Mouse (Mus musculus): ENCODE data around the gene Nlrc3.
"Not testable (repeated sequence)": the region's sequence is repeated elsewhere in the genome, so short reads cannot be mapped to it uniquely, and the experiment has no call there.

Nlrc3 gene

DNA sequence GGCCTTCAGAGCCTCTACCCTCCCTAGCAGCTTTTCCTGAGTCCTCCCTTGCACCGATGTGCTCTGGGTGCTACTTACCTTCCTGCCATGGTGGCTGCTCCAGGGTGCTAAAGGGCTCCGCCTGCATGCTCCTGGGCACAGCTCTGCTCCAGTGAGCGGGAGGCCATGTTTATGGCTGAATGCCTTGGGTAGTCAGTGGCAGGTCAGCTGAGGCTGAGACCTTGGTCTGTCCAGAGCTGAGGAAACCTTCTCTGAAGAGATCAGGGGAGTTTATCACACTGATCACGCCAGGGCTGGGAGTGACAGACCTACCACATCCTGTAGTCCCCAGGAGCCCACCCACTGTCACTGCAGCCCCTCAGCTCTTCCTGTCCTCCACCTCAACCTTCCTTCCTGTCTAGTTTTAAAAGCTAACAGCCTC is at the start of gene Nlrc3:
TSS of gene Nlrc3 (minus strand) at position 382 of the 421 bp plus-strand sequence.
- DNase-seq (ENCODE audit: low spot score in 2 of 2), result peak; percentile 67 to 69

DNA sequence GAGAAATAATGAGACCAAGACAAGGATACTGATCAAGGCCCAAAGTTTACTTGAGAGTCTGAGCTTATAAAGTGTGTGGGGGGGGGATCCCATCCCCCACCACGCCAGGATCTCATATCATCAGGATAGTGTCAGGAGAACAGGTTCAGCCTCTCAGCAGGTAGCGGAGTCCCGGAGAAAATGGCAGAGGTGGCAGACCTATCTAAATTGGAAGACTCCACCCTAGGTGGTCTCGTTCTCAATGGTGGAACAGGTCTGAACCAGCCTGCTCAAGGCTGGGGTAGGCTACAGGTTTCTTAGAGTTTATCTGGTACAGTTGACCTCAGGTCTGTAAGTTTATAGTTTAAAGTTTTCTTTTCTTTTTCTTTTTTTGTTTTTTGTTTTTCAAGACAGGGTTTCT is 46.3 kb upstream of the Nlrc3 start:
- DNase-seq (ENCODE audit: low spot score in 2 of 2), result no peak

DNA sequence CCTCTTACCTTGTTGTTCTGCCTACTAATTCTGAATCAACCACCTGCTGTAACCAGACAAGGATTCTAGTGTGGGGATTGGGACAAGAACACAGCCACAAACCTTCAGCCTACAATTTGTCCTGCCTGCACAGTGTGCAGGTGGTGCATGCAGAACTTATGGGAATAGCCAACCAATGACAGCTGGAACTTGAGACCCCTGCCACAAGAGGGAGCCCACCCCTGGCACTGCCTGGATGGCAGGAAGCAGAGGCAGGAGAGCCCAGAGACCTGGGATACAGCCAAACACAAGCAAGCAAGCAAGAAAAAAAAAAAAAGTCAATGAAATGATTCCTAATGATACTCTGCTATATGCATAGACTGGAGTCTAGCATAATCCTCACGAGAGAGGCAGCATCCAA is 44.8 kb upstream of the Nlrc3 start:
- no peak for DNase-seq (ENCODE audit: low spot score in 2 of 2)

DNA sequence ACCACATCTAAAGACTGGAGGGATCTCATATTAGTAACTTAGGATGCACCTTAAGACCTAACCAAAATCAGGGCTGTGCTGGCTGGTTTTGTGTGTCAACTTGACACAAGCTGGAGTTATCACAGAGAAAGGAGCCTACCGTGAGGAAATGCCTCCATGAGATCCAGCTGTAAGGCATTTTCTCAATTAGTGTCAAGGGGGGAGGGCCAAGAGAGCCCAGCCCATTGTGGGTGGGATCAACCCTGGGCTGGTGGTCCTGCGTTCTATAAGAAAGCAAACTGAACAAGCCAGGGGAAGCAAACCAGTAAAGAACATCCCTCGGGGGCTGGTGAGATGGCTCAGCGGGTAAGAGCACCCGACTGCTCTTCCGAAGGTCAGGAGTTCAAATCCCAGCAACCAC is 41.0 kb upstream of the Nlrc3 start:
- not testable (repeated sequence) for DNase-seq (ENCODE audit: low spot score in 2 of 2)

DNA sequence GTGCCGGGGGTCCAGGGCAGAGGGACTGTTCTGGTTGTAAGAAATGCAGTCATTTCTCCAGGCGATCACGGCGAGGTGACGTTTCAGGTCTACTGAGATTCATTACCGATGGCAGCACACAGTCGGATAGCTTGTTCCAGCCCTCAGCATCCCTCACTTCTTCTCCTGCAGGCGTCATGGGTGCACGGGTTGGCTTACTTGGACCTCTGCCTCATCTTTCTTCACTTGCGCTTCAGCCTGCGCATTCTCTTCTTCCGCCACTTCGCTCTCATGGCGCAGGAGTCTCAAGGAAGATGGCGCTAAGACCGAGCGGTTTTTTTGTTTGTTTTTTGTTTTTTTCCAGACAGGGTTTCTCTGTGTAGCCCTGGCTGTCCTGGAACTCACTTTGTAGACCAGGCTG is 40.4 kb upstream of the Nlrc3 start:
- DNase-seq (ENCODE audit: low spot score in 2 of 2), result not testable (repeated sequence)

DNA sequence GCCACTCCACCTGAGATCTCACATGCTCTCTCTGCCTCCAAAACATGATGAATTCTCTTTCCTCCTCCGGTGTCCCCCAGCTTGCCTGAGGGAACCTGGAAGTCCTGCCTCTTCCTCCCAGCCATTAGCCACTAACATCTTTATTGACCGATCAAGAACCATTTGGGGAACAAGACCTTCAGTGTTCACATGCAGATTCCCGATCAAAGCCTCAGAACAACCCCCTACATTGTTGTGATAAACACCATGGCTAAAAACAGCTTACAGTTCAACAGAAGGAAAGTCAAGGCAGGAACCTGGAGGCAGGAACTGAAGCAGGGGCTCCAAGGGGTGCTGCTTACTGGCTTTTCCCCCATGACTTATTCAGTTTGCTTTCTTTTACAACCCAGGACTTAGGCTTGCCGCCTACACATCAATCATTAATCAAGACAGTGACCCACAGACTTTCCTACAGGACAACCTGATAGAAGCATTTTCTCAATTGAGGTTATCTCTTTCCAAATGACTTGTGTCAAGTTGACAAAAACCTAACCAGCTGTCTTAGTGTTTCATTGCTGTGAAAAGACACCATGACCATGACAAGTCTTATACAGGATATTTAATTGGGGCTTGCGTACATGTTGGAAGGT is 37.7 kb upstream of the Nlrc3 start:
- DNase-seq (ENCODE audit: low spot score in 2 of 2), result no peak

DNA sequence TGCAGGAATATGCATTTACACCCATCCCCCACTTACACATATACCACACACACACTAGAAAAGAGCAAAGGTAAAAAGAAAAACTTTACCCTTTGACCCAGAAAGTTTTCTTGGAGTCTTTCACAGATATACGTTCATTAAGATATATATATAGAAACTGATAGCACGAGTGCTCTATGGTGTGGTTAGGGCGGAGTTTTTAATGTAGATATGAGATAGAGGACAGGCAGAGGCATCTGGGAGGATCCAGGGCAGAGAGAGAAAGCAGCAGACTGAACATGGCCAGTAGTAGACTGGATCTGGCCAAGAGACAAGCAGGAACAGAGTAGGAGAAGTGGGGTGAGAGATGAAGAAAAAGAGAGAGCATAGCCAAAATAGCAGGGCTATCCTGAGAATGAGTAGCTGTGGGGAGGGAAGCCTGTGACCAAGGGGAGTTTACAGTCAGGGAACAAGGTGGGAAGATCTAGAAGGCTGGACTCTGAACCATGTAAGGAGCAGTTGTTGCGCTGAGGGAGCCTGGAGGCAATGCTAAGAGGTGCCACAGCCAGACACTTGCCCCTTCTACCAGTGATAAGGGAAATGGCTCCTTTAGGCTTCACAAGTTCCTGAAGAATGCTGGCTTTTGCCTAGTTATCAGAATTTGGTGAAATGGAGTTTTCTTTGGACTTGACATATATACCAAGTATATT is 36.6 kb upstream of the Nlrc3 start:
- DNase-seq (ENCODE audit: low spot score in 2 of 2), result no peak

DNA sequence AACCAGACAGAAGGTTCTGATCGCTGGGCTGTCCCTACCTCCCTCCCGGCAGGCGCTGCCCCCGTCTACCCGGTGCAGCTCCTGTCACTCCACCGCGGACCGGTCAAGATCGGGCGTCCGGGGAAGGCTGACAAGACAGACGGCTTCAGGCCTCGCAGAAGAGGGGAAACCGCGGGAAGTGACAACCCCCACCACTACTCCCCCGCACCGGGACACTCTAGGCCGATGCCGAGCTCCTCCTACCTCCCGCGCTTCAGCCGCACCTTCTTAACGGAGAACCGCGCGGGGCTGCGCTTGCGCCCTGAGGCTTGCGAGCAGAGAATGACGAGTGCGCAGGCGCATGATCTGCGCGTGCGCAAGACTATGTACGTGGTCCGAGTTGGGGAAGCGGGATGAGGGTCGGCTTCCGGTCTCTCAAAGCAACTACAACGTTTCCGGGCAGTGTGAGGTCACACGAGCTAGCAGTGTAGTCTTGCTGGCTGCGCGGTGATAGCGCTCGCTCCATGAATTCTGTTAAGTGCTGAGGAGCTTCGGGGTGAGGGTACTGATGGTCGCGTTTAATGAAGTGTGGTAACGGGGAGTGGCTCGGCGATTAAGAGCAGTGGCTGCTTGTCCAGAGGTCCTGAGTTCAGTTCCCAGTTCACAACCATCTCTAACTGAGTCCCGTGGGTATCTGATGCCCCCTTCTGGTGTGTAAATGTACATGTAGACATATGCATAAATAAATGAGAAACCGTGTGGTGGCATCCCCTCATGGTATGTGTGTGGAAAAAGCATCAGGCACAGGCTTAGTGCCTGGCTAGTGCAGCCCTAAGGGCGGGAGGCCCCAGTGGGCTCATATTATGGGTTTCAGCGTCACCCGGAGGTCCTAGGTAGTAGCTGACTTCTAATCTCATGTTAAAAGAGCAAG is 27.3 kb upstream of the Nlrc3 start, which contains the start of gene Slx4:
TSS of gene Slx4 (minus strand) at position 282 of the 910 bp plus-strand sequence.
- peak; percentile 93 to 94 for DNase-seq (ENCODE audit: low spot score in 2 of 2)

DNA sequence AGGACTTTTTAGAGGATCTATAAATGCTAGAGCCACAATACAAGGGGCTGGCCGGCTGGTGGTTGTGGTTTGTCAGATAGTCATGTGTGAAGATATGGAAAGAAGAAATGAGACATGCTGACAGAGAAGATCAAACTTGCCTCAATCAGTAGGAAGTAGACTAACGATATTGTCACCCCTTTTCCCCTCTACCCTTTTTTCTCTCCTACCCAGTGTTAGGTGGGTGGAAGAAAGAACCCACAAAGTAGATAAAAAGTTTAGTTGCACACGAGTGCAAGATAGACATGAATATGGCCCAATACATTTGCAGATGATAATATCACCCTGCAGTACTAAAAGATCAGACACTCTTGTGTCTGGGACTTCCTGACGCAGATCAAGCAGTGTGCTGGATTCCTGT is 12.0 kb upstream of the Nlrc3 start:
- no peak for DNase-seq (ENCODE audit: low spot score in 2 of 2)

DNA sequence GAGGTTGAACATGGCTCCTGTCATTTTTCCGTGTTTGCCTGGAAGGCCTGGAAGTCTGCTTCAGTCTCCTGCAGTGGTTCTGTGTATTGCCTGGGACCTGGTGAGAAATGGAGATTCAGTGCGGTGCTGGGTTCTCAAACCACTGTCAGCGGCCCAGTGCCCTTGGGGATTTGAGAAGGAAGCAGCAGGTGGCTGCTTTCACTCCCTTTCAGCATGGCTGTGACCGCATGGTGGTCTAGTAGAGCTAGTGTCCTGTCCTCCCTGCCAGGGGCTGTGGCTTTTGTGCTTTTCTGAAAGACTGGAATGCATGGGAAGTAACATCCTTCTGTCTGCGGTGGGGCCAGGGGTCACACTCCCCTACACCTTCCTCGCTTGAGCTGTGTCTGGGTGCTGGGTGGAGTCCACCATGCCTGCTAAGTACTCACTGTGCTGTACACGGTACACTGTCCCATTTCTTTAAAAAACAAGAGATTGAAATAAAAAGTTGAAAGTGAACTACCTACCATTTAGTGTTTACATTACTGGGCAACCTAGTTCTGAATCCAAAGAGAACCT is 6.8 kb upstream of the Nlrc3 start:
- DNase-seq (ENCODE audit: low spot score in 2 of 2), result no peak

DNA sequence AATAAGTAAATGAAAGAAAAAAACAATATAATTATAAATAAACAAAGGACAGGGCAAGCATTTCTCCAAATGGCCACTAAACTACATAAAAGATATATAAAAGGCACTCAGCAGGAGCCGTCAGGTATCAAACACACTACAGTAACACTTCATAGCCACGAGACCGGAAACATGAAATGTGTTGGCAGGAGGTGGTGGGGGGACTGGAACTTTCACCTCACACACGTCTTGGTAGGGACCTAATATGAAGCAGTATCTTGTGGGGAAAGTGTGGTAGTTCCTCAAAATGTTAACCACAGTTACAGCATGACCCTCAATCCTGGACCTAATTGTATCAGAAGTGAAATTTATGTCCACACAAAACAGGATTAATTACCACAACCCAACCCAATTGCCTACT is 5.7 kb upstream of the Nlrc3 start:
- no peak for DNase-seq (ENCODE audit: low spot score in 2 of 2)

DNA sequence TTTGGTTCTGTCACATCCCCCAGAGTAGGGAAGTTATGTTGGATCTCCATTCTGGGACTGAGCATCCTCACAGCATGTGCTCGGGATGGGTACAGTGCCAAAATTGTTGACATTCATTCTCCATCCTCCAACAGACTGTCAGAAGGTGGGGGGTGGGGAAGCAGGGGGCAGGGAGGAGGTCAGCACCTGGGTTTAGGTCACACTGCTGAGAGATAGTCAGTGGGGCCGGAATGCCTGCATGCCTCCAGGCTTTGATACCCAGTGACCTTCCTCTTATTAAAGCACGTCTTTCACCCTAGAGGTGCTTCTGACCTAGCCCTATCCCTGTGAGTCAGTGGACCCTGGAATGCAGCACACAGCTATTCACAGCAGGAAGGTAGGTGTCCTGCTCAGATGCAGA is 280 bp upstream of the Nlrc3 start:
- DNase-seq (ENCODE audit: low spot score in 2 of 2), result no peak

DNA sequence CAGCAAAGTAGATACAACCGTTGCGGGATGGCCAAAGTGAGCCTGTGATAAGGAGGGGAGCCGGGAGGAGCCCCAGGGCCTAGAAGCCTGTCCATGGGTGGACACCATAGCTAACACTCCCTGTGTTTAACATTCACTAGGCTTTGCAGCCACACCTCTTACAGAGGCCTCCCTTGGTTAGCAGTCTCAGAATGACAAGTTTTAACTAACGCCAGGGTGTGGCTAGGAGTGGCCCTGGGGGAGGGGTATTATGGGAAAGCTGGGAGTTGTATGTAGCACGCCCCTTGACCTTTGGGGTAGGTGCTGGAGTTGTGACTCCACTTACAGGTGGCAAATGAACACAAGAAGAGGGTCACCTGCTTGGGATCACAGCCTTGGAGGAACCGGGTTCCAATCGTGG is 774 bp downstream of the Nlrc3 start:
- DNase-seq (ENCODE audit: low spot score in 2 of 2), result no peak

DNA sequence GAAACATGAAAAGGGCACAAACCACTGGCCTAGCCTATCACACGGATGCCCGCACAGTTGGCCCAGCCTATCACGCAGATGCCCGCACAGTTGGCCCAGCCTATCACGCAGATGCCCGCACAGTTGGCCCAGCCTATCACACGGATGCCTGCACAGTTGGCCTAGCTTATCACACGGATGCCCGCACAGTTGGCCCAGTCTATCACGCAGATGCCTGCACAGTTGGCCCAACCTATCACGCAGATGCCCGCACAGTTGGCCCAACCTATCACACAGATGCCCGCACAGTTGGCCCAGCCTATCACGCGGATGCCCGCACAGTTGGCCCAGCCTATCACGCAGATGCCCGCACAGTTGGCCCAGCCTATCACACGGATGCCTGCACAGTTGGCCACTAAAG is 2.0 kb downstream of the Nlrc3 start:
- DNase-seq (ENCODE audit: low spot score in 2 of 2), result not testable (repeated sequence)

DNA sequence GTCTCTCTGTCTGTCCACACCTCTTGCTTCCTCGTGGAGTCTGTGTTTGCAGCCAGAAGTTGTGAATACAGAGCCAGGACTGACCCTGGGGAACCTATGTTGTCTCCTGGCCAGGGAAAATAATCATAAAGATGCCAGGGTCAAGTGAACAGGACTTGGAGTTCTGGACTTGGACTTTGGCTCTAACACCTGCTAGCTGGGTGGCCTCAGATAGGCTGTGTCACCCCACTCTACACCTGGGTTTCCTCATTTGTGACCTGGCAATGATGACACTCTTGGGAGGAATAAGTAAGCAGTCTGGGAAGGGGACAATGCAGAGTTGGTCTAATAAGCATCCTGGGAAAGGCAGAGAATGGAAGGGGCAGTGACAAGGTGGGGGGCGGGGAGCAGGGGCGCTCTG is 10.9 kb downstream of the Nlrc3 start:
- no peak for DNase-seq (ENCODE audit: low spot score in 2 of 2)

DNA sequence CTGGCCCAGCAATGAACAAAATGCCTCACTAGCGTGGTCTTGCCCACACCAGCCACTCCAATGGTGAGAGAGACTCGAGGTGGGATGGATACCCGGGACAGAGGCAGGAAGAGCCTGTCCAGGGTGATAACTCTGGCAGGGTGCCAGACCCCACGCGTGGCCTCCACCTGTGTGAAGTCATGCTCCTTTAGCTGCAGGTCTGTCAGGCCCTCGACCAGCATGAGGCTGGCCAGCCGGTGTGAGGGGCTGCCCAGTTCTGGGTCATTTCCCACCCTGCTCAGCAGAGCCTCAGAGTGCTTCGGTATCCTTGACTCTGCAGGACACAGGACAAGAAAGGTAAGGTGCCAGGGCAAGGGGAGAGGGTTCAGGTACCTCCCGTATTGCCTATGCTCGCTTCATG is 11.4 kb downstream of the Nlrc3 start:
- DNase-seq (ENCODE audit: low spot score in 2 of 2), result no peak

DNA sequence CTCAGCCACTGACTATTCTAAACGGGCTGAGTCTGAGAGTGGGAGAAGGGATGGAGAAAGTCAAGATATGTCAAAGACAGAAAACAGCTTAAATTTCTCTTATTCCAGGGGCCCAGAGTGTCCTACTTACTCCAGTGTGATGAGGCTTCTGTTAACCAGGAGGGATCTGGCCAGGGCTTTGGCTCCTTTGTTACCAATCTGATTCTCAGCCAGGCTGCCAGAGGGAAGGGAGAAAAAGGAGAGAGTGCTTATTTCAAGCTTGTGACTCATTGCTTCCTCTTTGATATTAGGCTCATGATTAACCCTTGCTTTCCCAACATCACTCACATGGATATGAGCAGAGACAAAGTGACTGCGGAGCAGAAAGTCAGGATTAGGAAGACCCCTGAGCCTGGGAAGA is 17.2 kb downstream of the Nlrc3 start:
- DNase-seq (ENCODE audit: low spot score in 2 of 2), result no peak

DNA sequence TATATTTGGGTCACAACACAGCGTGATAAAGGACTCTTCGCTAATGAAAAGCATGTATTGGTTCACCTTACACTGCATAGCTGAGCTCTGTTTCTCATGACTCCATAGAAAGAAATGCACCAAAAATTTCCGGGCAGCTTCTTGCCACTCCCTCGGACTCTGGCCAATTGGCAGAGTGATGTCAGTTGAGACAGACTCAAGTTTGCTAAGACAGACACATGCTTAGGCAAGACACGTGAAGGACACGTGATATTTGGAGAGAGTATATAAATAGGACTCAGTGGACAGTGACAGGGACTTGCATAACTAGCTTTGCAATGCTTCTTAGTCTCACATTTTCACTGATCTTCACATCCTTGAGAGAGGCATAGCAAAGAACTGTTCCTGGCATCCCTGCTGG is 20.1 kb downstream of the Nlrc3 start:
- no peak for DNase-seq (ENCODE audit: low spot score in 2 of 2)

DNA sequence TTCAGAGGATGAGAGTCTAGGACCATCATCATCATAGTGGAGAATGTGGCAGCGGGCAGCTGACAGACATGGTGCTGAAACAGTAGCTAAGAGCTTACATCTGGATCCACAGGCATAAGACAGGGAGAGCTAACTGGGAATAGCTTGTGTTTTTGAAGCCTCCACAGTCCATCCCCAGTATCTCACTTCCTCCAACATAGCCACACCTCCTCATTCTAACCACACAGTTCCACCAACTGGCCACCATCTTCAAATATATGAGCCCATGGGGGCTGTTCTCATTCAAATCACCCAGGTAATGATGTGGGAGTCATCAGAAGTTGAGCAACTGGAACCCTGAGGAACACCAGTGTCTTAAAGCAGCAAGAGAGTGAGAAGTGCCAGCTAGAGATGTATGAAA is 25.3 kb downstream of the Nlrc3 start:
- no peak for DNase-seq (ENCODE audit: low spot score in 2 of 2)

DNA sequence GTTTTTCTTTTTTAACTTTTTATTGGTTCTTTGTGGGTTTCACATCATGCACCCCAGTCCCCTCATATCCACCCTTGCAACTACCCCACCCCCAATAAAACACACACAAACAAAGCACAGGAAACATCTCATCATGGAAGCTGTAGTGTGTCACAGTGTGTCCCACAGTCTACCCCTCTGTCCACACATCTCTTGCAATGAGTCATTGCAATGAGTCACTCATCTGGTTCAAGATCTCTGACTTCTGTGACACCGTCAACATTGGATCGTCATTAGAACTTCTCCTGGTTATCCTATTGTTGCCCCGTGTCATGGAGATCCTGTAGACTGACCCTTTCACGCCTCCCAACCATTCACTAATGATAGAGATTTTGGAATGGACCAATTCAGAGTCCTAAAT is 41.7 kb downstream of the Nlrc3 start:
- DNase-seq (ENCODE audit: low spot score in 2 of 2), result no peak

DNA sequence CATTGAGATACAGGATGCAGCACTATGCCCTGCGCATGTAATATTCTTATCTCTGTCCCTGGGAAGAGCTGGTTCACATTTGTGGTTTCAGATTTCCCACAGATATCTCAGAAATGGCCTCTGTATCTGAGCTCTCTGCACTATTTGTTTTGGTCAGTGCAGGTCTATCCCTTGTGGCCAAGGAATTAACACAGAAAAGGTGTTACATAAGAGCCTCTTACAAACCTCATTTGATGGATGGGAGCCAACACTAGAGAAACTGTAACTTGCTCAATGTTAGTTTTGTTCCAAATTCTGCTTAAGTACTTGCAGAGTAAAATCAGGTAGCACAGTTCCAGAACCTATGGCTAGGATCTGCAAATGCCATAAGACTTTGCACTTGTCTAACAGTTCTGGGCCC is 42.3 kb downstream of the Nlrc3 start:
- no peak for DNase-seq (ENCODE audit: low spot score in 2 of 2)

DNA sequence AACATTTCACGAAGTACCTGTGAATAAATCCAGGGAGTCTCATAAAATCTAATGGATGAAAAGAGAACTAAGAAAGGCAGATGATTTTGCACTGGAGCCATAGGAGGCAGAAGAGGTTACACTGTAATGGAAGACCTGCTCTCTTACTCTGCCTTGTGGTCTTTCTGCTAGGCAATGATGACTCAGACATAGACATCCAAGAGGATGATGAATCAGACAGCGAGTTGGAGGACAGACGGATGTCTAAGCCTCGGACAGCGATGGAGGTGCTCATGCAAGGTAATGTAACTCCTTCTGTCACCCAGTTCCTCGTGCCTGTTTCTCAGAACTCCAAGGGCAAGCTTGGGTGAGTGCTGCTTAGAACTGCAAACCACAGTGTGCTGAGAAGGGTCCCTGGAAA is 42.9 kb downstream of the Nlrc3 start:
- DNase-seq (ENCODE audit: low spot score in 2 of 2), result no peak

All from thymus, postnatal 10 days (tissue).